Mouse (Mus musculus) left cerebral cortex, postnatal 36 days (tissue): ENCODE data around the gene Vpreb3. TPM values are rescaled to one million over a fixed set of nuclear protein-coding genes. Genes with fewer than 3 reads are reported as not detected.

ENCODE experiments used
- total RNA-seq, 2 experiments: library from RNA; stranded (reverse); gene quantifications; 2 replicates each; pipeline ENCODE4 v1.2.3; 2021

The Vpreb3 gene
- total RNA-seq, 2 experiments from 2014 or later: not detected

Other genes with a start within 250 kb of the Vpreb3 start
- 10 to 100 TPM; 66.4 to 85.5 TPM for gene Cabin1, start 178.7 kb upstream of the Vpreb3 start, total RNA-seq
- gene Ddt, start 169.6 kb upstream of the Vpreb3 start, total RNA-seq: 10 to 100 TPM; 43.5 to 50.0 TPM
- not detected for gene Gm20441, start 162.1 kb upstream of the Vpreb3 start, total RNA-seq
- gene Gstt3, start 161.6 kb upstream of the Vpreb3 start, total RNA-seq: 1 to 10 TPM in 1 of 2 experiments, under 1 TPM in 1; 0.91 to 2.0 TPM
- 10 to 100 TPM in 1 of 2 experiments, 1 to 10 TPM in 1; 6.2 to 11.4 TPM for gene Gstt1, start 144.5 kb upstream of the Vpreb3 start, total RNA-seq
- not detected for gene Gstt4, start 120.5 kb upstream of the Vpreb3 start, total RNA-seq
- 1 to 10 TPM; 4.8 to 5.0 TPM for gene Gstt2, start 105.6 kb upstream of the Vpreb3 start, total RNA-seq
- gene Mif, start 82.8 kb upstream of the Vpreb3 start, total RNA-seq: 100 to 1,000 TPM; 506 to 546 TPM
- gene Derl3, start 49.6 kb upstream of the Vpreb3 start, total RNA-seq: 1 to 10 TPM; 3.3 to 3.8 TPM
- gene Smarcb1, start 21.4 kb upstream of the Vpreb3 start, total RNA-seq: 10 to 100 TPM; 80.0 to 82.4 TPM
- 100 to 1,000 TPM; 373 to 446 TPM for gene Chchd10, start 9.9 kb upstream of the Vpreb3 start, total RNA-seq
- 1 to 10 TPM in 1 of 2 experiments, under 1 TPM in 1; 0.79 to 1.7 TPM for gene Mmp11, start 6.6 kb upstream of the Vpreb3 start, total RNA-seq
- gene Gm867, start 2.4 kb upstream of the Vpreb3 start, total RNA-seq: under 1 TPM in 1 of 2 experiments, not detected in 1; 0.35 TPM
- gene Gm5134, start 11.5 kb downstream of the Vpreb3 start, total RNA-seq: not detected
- gene Zfp280b, start 89.6 kb downstream of the Vpreb3 start, total RNA-seq: 10 to 100 TPM; 14.6 TPM
- not detected for gene Slc5a4b, start 167.9 kb downstream of the Vpreb3 start, total RNA-seq
- gene Slc5a4a, start 204.4 kb downstream of the Vpreb3 start, total RNA-seq: not detected